Mouse (Mus musculus) cerebellum, adult 9-11 months (tissue): ENCODE measurements at regions not wholly inside any gene's neighbourhood (a gene's known extent, or its start where the extent isn't known, plus 50 kb on each side); places are given as distances from the start of the nearest gene placed in this dataset.
A peak's percentile ranks its signal among the peaks of the same experiment; 100 is the strongest.

Experiments
- DNase-seq: peaks from one replicate; pipeline ENCODE4 v3.0.0; 2022

DNA sequence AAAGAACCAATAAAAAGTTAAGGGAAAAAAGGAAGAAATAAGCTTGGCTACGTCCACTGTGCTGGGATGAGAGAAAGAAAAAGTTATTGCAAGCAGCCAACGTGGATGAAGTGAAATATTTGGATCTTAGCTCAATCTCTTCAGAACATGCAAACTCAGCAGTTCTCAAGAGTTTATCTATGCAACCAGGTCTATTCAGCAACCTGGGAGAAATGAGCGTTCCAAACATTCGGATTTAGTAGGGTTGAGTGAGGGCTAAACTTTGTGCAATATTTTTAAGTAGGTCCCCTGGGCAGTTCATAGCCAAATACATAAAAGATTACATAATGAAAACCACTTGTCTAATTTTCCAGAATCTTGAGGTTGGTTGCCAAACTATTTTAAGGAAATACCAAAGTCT lies 129.0 kb upstream of the Tmem164 start:
- DNase-seq = no peak

DNA sequence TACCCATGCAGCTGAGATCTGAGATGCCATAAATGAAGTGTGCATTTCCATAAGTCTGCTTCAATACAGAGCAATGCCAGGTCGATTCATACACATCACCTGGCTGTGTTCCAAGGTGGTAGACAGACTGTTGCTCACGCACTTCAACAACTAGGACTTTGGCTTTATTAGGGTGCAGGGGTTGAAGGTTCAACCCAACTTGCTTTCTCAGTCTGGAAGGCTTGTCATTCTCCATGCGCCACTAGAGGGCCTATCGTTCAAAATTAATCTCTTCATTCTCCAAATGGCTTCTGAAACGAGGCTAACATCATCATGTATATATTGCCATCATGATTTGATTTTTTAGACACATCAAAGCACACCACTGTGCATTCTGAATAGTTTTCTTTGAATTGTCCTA lies 127.0 kb upstream of the Tmem164 start:
- peak; percentile 32 for DNase-seq

DNA sequence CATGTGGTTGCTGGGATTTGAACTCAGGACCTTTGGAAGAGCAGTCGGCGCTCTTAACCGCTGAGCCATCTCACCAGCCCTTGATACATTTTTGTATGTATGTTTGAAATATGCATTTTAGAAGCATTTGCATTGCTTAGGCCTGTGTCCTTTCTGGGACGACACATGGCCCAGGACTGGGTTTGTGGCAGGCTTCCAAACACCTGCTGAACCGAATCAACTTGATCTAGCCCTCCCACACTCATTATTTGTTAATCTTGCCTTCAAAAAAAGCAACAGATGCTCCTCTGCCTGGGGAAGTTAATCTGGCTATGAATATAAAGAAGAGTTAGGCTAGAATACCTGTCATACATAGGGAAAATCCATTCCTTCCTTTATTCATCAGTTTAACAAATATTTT lies 123.7 kb upstream of the Tmem164 start:
- no peak for DNase-seq

DNA sequence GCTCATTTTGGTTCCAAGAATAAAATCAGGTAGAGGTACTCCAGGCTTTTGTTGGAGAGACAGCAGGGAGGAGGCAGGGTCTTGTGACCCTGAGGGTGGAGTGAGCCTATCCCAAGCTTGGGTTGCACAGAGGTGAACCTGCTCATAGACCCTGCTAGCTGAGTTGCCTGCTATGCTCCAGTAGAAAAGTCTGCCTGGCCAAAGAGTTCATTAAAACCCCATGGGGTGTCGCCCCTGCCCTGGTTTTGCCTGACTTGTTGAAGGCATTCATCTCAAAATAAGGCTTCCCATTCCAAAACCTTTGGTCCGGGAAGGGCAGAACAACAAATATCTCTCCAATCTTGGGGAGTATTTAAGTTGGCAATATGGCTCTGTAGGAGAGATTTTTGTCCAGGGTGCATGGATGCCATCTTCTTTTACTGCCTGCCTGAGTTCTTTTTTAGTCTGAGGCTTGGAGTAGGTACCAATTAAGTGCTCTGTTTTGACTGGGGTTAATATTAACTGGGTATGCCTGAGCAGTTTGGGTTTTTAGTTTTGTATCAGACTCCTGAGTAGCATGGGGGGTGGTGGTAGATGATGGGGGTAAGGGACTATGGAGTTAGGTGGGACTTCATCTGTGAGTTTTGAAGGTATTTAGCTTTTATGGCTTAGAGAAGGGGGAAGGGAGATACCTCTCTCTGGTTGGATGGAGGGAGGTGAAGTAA lies 120.8 kb upstream of the Tmem164 start:
- DNase-seq = no peak

DNA sequence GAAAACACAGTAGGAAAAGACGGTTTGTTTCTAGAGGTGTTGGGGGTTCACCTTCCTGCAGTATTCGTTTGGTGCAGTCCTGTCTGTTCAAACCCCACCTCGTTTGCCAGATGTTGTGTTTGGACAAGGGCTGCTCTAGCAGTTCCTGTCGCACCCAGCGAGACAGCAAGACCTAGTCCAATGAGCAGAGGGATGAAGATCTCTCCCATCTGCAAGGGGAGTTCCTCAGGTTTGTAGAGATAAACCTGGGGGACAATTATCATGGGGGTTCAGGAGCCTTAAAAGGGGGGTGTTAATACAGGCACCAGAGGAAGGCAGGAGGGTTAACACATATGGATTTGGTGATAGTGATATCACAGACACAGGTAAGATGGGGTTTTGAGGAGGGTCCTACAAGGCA lies 119.4 kb upstream of the Tmem164 start:
- no peak for DNase-seq

DNA sequence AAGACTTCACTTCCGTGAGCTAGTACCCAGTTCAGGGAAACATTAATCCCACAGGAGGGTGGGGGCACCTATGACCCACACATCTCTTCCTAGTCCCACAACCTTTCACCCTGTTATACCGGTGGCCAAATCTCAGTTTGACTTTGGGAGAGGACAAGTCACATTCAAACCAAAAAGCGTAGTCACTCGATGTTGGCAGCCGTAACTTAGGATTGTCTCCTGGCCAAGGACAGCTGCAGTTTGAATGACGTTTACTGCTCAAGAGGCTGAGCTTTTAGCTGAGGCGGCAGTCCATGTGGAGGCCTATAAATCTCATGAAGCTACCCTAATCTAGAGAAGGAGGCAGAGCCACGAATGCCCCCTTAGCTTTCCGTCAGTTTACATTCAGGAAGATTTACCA lies 117.0 kb upstream of the Tmem164 start:
- no peak for DNase-seq

DNA sequence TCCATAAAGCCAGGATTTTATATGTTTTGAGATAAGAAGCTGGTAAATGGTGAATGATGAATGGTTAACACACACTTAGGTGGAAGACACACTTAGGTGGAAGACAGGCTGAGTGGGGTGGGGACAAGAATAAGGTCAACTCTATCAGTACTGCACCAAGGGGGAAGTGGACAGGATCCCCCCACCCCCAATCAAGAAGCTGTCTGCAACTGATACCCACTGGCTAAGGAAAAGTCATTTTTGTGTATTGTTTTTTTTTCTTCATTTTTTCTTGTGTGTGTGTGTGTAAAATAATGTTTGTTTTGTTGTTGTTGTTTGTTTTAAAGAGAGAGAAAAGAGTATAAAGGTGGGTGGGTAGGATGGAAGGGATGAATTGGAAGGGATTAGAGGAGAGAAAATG lies 109.4 kb upstream of the Tmem164 start:
- DNase-seq = no peak

DNA sequence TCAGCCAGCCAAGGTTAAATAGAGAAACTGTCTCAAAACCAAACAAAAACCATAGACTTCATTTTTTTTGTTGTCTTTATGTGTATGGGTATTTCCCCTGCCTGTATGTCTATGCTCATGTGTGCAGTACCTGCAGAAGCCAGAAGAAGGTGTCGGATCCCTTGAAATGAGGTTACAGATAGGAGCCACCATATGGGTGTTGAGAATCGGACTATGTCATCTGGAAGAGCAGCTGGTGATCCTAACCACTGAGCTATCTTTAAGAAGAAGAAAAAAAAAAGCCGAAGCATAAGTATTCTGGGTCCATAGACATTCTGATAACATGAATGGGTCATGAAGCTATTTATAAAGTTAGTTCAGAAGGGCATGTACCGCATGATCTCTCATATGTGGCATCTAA lies 107.2 kb upstream of the Tmem164 start:
- no peak for DNase-seq

DNA sequence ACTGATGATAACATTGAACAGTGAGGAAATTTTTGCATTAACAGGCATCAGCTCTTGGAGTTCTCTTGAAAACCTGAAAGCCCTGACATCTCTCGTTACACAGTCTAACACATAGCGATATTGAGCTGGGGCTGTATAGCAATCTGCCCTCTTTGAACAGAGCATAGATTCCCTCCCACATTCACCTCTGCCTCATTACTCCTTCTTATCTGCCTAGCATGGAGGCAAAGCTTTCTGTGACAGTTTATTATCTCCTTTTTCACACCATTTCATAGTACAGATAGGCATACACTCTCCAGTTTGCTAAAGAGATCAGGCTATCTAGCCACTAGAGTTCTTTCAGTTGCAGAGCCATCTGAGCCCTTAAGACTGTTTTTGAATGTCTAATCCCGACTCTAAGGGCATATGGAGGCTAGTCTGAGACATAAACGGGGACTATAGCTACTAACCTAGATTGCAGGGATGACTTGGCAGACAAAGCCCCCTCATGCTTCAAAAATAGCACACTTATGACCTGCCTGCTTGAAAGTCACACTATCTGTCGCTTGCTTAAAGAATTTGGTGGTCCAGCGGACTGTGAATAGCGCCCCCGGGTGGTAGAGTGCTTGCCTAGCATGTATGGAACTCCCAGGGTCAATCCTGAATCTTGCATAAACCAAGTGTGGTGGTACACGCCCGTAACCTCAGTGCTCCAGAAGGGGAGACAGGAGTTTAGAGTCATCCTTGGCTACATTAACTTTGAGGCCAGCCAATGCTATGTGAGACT lies 106.1 kb upstream of the Tmem164 start:
- DNase-seq = no peak

DNA sequence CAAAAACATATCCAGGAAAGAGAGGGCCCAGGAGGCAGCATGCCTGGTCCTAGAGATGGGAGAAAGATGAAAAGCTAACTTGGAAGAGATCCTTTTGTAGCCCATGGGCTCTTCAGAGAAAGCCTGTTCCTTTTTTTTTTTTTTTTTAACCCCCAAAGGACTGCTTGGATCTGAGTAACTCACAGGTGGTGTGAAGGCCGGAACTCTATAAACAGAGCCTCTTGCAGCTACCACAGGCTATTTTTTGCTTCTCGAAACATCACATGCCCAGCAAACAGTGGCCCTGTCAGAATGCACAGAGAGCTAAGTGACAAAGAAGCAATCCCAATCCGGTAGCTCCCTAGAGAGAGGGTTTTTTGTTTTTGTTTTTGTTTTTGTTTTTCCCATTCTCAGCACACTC lies 105.1 kb upstream of the Tmem164 start:
- no peak for DNase-seq

DNA sequence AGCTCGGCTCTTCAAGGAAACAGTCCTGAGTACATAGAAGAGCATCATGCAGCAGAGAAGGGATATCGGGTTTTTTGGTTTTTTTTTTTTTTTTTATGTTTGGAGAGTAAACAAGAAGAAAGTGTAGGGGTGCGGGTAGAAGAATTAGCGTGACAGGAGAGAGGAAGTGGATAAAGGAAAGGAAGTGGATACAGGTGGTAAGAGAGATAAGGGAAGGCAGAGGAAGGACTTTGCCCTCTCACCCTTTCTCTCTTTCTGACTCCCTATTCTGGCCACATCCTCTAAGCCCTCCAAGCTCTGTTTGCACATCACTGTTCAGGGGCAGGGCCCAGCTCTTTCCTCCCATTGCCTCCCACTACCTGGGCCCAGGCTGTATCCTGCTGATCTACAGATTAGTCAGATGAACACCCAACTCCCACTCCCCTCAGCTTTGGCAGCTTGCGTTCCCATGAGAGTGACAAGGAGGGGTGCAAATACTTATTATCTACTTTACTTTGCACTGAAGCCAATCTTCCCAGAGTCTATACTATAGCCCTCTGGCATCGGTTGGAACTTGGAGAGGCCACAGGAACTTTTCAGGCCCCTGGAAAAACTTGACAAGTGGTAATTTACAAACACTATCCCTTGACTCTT lies 103.6 kb upstream of the Tmem164 start:
- no peak for DNase-seq

DNA sequence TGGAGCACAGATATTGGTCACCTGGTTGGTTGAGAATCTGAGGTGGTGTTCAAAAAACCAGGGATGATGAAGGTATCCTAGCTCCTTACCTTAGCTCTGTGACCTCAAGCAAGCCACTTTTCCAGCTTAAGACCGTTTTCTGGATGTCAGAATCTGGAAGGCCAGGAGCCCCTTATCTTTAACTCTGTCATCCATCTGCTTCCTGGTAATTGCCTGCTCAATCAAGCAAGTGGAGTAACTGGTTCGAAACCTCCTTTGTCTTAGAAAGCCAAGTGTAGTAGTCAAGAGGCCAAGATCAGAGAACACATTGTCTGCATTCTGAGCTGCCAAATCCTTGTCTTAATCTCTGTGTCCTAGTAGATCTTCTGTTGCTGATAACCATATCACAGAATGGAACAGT lies 95.9 kb upstream of the Tmem164 start:
- no peak for DNase-seq

DNA sequence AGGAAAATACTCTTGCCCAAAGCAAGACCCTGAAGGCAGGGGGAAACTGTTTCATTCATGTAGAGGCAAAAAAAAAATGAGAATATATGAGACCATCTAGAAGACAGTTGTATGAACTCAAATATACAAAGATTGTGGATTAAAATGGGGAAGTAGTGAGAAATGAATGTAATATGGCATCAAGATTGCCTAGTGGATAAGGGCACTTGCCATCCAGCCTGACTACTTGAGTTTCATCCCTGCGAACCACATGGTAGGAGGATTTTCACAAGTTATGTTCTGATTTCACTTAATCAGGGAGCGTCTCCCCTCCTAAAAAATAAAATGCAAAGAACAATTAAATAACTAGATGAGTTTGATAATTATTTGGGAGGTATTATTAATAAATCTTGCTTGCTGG lies 81.8 kb upstream of the Tmem164 start:
- no peak for DNase-seq

DNA sequence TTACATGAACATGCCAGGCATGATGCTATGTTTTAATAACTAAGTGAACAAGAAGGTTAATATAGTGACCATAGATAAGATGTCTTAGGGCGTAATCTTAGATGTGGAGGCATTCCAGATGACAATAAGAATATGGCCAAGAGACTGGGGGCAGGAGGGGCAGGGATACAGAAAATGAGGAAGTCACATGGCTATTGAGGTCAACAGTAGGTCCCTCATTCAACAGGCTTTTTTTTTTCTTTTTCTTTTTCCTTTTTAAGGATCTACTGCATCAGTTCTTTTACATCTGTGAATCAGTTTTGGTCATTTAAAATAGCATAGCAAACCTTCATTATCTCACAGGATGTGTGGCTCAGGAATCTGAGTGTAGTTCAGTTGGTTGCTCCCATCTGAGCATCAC lies 80.4 kb upstream of the Tmem164 start:
- no peak for DNase-seq

DNA sequence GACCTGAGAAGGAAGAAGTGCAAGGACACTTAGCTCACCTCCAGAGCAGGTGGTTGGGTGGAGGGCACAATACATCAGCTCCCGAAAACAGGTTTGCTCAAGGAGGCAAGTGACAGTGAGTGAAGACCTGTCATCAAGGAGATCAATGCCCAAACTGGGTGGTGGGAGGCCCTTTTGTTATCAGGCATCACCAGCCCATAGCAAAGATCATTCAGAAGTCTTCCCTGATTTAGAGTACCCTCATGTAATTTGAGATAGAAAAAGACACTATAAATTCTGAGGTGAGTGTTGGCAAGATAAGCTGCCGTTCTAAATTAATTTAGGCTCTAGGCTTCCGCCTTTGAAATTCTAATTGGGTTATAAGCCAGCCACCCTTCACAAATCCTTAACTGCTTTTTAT lies 76.1 kb upstream of the Tmem164 start:
- no peak for DNase-seq

DNA sequence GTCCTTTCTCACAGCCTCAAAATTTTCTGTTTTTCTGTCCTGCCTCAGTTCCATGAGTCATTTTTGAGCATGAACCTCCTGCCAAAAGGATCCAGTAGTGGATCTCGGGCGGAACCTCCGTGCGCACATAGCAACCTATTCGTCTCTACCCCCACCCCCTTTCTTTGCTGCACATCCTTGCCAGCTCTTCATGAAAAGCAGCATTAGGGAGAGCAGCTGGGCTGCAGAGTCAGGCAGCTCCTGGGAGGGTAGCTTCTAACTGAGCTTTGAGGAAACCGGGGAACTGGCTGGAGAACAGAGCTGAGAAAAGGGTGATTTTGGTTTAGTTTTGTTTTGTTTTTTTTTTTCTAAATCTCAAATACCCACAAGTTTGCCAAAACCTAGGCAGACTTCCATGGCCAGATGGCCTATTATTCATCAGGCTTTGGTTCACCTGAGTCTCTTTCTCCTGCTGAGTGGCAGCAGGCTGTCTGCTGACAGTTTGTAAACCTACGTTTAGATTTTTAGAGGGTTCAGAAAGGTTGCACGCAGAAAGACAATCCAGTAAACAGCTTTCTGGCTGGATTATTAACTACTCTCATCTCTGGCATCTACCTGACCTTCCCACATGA lies 74.5 kb upstream of the Tmem164 start:
- DNase-seq = peak; percentile 74

DNA sequence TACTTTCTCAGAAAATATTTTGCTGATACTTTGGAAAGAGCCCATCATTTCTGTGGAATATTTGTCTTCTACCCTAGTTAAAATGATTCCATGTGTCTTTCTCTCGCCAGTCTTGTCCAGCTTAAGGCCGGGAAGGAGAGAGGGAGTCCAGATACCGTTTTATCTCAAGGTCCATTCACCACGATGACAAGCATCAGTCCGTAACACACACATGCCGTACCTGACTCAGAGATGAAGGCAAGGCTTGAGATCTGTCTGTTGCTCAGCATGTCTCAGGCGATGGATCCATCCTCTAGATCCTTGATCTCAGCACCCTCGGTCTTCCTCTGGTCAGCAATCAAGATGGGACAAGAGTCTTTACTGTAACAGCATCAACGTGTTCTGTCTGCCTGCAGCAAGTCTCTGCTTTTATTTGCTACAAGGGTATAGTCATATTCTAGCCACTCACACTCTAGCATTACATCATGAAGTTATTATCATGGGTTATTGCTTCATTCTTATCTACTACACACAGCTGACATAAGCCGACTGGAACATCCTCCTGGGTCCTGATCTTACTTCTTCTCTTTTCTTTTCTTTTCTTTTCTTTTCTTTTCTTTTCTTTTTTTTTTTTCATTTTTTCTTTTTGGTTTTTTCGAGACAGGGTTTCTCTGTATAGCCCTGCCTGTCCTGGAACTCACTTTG lies 64.9 kb upstream of the Tmem164 start:
- no peak for DNase-seq

DNA sequence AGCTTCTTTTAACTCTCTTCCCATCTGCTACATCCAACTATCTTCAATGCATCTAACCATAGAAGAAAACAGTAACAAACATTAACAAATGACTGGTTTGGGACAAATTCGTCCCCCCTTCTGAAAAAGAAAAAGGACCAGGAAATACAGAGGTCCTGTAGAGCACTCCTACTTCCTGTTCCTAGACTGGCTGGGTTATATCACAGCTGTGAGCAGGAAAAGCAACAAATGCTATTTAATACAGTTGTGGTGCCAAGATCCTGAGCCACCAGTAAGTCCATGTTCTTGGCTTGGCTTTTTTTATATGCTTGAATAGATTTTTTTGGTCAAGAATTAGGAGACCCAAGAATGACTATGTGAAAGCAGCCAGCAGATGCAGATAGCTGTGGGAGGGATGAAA lies 62.8 kb upstream of the Tmem164 start:
- no peak for DNase-seq

DNA sequence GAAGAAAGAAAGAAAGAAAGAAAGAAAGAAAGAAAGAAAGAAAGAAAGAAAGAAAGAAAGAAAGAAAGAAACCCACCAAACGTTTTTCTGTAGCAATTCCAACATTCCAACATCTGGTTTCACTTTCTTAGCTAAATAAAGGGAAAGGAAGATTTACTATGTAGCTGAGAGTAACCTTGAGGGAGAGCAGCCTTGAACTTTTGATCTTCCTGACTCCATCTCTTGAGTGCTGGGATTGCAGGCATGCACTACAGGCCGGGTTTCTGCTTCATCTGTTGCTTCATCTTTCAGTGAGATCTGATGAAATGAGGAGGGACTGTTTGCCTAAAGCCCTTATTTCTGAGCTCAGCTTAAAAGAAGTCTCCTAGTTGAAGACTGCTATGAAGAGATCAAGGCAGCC lies 57.8 kb upstream of the Tmem164 start:
- DNase-seq = no peak

DNA sequence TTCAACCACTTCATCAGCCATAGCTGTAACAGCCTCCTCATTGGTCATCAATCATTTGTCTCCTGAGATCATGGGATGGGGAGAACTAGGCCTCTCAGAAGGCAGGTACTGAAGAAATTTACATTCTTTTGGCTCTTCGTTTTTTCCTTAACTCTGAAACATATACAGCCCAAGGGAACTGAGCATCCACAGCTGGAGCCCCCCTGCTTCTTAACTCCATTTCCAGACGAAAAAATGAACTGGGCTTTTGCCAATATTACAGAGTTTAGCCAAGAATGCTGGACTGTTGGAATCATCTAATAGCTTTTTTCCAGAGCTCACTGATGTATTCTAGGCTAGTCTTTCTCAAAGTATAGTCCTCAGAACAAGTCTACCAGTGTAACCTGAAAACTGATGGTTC lies 57.3 kb upstream of the Tmem164 start:
- no peak for DNase-seq
